Mouse (Mus musculus): ENCODE results near the gene BC053393. TPM values are rescaled to one million over a fixed set of nuclear protein-coding genes. Genes with fewer than 3 reads are reported as not detected.
A peak's percentile ranks its signal among the peaks of the same experiment; 100 is the strongest.

The BC053393 gene
- total RNA-seq (2021): not detected
- long read RNA-seq, experiment 1, partial matches to known transcripts: 0 of 1 reads
- long read RNA-seq, experiment 1, other reads (novel, unspliced or antisense): 0 of 1 reads
- long read RNA-seq, experiment 2: 0 reads

- intact Hi-C loops (cut with DNase I): no loop called here
- no peak for DNase-seq (ENCODE audit: extremely low spot score in 1 of 2, low spot score in 2 of 2)
- Histone ChIP-seq H3K27ac (no peak within 1 kb of the TSS), H3K4me3 (no peak within 1 kb of the TSS)
- TF ChIP-seq CTCF (IDR thresholded peaks at IDR 0.05): no peak
Measured at GRCm38 (mm10) chr11:46571327-46571726, at the start of gene BC053393. Gene BC053393, plus strand, starts transcription at chr11:46571536.

DNA sequence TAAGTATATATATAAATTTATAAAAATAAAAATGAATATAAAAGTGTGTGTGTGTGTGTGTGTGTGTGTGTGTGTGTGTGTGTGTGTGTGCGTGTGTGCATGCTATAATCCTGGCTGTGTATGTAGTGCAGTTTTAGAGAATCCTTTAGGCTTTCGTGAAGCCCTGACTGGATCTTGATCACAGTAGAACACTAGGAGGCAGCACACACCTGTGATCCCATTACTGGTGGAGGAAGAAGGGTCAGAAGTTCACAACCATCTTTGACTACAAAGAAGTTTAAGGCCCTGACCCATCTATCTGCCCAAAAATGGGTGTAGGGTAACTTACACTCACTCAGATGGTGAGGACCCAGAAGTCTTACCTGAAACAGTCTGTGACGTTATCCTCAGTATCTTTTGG is 48.6 kb upstream of the BC053393 start:
- H3K27ac ChIP-seq: no peak overlapping the region
- H3K4me3 ChIP-seq: no peak overlapping the region
- intact Hi-C loops (cut with DNase I): no loop called here
- TF ChIP-seq CTCF (IDR thresholded peaks at IDR 0.05): peak; percentile 24
- DNase-seq (ENCODE audit: extremely low spot score in 1 of 2, low spot score in 2 of 2): no peak

DNA sequence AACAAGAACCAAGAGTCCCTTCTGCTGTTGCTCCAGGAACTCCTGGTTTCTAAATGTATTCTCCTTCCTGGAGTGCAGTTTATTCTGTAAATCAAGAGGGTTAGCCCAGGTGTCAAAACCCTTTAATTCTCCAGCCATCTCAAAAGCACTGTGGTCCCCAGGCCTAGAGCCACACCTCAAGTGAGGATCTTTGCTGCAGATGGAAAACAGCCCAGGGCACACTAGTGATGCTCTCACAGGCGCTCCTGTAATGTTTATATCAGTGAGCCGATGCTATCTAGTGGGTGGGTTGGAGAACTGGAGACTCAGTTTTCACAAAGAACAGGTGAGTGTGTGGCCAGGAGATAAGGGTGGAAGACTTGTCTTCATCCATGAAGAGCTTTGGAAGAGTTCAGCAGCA is 47.4 kb upstream of the BC053393 start, which contains the start of gene Gm12169:
TSS of gene Gm12169 (plus strand) at position 301 of the 400 bp plus-strand sequence.
- DNase-seq (ENCODE audit: extremely low spot score in 1 of 2, low spot score in 2 of 2): no peak
- TF ChIP-seq CTCF (IDR thresholded peaks at IDR 0.05): no peak
- intact Hi-C loops (cut with DNase I): no loop called here
- H3K27ac ChIP-seq: no peak within 1 kb of the TSS
- H3K4me3 ChIP-seq: no peak within 1 kb of the TSS

GRCm38 (mm10) chr11:46530149-46530548 is 41.2 kb upstream of the BC053393 start:
- no peak for TF ChIP-seq CTCF (IDR thresholded peaks at IDR 0.05)
- intact Hi-C loops (cut with DNase I): no loop called here
- no peak overlapping the region for H3K27ac ChIP-seq
- no peak overlapping the region for H3K4me3 ChIP-seq
- no peak for DNase-seq (ENCODE audit: extremely low spot score in 1 of 2, low spot score in 2 of 2)

DNA sequence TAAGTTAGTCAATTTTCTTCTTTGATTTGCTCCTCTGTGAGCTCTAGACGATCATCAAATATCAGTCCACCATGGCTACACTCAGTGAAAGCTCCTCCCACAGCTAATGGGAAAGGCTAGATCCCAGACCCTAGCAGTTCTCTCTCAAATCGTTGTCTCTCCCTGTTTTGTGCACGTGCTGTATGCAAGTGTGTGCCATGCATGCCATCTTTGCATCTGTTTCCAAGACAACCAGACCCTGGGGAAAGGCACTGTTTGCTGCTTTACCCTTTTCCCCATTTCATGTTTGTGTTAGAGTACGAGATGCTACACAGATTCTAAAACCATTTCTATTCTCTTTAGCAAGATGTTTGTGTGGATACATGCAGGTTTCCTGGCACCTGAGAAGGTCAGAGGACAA is 34.4 kb upstream of the BC053393 start:
- no peak overlapping the region for H3K4me3 ChIP-seq
- DNase-seq (ENCODE audit: extremely low spot score in 1 of 2, low spot score in 2 of 2): no peak
- intact Hi-C loops (cut with DNase I): no loop called here
- no peak overlapping the region for H3K27ac ChIP-seq
- TF ChIP-seq CTCF (IDR thresholded peaks at IDR 0.05): no peak

GRCm38 (mm10) chr11:46543530-46543929 is 27.8 kb upstream of the BC053393 start:
- Histone ChIP-seq H3K27ac (no peak overlapping the region), H3K4me3 (no peak overlapping the region)
- intact Hi-C loops (cut with DNase I): no loop called here
- no peak for TF ChIP-seq CTCF (IDR thresholded peaks at IDR 0.05)
- no peak for DNase-seq (ENCODE audit: extremely low spot score in 1 of 2, low spot score in 2 of 2)

- Histone ChIP-seq H3K27ac (no peak overlapping the region), H3K4me3 (no peak overlapping the region)
- intact Hi-C loops (cut with DNase I): no loop called here
- no peak for DNase-seq (ENCODE audit: extremely low spot score in 1 of 2, low spot score in 2 of 2)
- no peak for TF ChIP-seq CTCF (IDR thresholded peaks at IDR 0.05)
Measured at GRCm38 (mm10) chr11:46549721-46550120, 21.6 kb upstream of the BC053393 start.

DNA sequence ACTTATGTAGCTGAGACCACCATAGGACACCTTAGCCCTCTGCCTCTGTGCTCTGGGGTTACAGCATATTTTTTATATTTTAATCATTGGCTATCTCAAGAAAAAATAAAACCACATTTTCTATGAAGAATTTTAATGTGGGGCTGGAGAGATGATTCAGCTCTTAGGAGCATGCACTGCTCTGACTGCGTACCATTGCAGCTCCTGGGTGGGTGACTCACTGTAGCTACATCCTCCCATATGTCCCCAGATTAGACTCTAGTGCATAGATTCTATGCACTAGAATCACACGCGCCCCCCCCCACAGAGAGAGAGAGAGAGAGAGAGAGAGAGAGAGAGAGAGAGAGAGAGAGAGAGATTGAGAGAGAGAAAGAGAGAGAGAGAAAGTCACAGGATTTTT is 18.6 kb upstream of the BC053393 start:
- peak in 1 of 2 experiments; percentile 18 for DNase-seq (ENCODE audit: extremely low spot score in 1 of 2, low spot score in 2 of 2)
- Histone ChIP-seq H3K4me3 (no peak overlapping the region), H3K27ac (peak overlapping the region; percentile 38)
- TF ChIP-seq CTCF (IDR thresholded peaks at IDR 0.05): no peak
- intact Hi-C loops (cut with DNase I): no loop called here

- H3K27ac ChIP-seq: no peak overlapping the region
- TF ChIP-seq CTCF (IDR thresholded peaks at IDR 0.05): no peak
- no peak for DNase-seq (ENCODE audit: extremely low spot score in 1 of 2, low spot score in 2 of 2)
- intact Hi-C loops (cut with DNase I): no loop called here
- no peak overlapping the region for H3K4me3 ChIP-seq
Measured at GRCm38 (mm10) chr11:46561096-46561495, 10.2 kb upstream of the BC053393 start.

- Histone ChIP-seq H3K4me3 (no peak overlapping the region), H3K27ac (no peak overlapping the region)
- TF ChIP-seq CTCF (IDR thresholded peaks at IDR 0.05): no peak
- no peak for DNase-seq (ENCODE audit: extremely low spot score in 1 of 2, low spot score in 2 of 2)
- intact Hi-C loops (cut with DNase I): no loop called here
Measured at GRCm38 (mm10) chr11:46564671-46565070, 6.7 kb upstream of the BC053393 start.

DNA sequence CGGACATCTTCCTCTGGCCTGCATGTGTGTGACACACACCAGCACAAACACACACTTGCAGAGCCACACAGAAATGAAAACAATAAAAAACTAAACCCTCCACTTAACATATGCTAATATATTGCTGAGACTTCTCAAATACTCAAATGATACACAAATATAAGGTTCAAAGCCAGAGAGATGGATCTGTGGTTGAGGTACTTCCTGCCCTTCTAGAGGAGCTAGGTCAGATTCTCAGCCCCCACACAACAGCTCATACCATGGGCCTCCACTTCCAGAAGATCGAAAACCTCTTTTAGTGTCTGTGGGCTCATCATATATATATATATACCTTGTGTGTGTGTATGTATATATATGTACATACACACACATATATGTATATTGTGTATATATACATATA is 5.4 kb upstream of the BC053393 start:
- no peak overlapping the region for H3K27ac ChIP-seq
- intact Hi-C loops (cut with DNase I): no loop called here
- no peak overlapping the region for H3K4me3 ChIP-seq
- DNase-seq (ENCODE audit: extremely low spot score in 1 of 2, low spot score in 2 of 2): no peak
- TF ChIP-seq CTCF (IDR thresholded peaks at IDR 0.05): no peak

- intact Hi-C loops (cut with DNase I): no loop called here
- Histone ChIP-seq H3K27ac (no peak overlapping the region), H3K4me3 (no peak overlapping the region)
- peak; percentile 13; the same call in 1 of the 2 replicates for TF ChIP-seq CTCF (IDR thresholded peaks at IDR 0.05)
- no peak for DNase-seq (ENCODE audit: extremely low spot score in 1 of 2, low spot score in 2 of 2)
Measured at GRCm38 (mm10) chr11:46569107-46569506, 2.2 kb upstream of the BC053393 start.

DNA sequence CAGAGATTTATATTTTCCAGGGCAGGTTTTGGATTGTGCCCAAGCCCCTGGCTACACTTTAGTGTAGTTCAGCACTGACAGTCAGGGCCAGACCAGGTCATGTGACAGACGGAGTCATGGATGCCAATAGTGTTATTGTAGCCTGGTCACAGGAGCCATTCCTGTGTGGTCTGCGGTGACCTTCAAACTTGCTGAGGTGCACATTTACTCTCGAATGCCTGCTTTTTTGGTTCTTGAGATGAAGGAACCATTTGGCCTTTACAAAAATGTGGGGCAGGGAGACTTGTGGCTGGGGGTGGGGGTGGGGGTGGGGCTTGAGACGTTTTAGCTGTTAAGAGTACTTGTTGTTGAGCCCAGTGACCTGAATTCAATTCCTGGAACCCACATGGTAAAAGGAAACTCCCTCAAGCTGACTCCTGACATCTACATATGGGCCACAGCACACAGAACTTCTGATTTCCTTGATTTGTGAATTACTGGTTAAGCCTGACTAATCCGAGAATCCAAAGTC is 7.5 kb downstream of the BC053393 start:
- DNase-seq (ENCODE audit: extremely low spot score in 1 of 2, low spot score in 2 of 2): no peak
- Histone ChIP-seq H3K4me3 (no peak overlapping the region), H3K27ac (no peak overlapping the region)
- no peak for TF ChIP-seq CTCF (IDR thresholded peaks at IDR 0.05)
- intact Hi-C loops (cut with DNase I): no loop called here

Measured in left cerebral cortex, adult 2 months (tissue).